Mouse (Mus musculus): ENCODE data around the gene Eri2.
"Not testable (repeated sequence)": the region's sequence is repeated elsewhere in the genome, so short reads cannot be mapped to it uniquely, and the experiment has no call there.

The Eri2 gene

DNA sequence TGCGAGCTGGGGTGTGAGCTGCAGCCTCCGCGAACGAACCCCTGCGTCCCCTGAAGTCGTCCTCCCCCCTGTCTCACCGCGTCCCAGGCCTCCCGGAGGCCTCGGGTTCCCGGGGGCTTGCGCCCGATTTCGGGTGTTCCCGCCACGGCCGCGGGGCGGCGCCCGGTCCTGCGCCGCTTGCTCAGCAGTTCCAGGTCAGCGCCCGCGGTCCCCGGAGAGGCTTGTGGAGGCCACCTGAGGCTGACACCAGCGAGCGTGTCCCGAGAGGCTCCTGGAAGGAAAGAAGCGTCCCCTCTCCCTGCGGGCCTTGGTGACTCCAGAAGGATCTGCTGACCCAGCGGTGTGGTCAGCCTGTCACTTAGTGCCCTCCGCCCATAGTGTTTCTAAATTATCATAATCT is 49.5 kb downstream of the Eri2 start:
- DNase-seq (ENCODE audit: low read depth, low spot score), result peak; percentile 52

DNA sequence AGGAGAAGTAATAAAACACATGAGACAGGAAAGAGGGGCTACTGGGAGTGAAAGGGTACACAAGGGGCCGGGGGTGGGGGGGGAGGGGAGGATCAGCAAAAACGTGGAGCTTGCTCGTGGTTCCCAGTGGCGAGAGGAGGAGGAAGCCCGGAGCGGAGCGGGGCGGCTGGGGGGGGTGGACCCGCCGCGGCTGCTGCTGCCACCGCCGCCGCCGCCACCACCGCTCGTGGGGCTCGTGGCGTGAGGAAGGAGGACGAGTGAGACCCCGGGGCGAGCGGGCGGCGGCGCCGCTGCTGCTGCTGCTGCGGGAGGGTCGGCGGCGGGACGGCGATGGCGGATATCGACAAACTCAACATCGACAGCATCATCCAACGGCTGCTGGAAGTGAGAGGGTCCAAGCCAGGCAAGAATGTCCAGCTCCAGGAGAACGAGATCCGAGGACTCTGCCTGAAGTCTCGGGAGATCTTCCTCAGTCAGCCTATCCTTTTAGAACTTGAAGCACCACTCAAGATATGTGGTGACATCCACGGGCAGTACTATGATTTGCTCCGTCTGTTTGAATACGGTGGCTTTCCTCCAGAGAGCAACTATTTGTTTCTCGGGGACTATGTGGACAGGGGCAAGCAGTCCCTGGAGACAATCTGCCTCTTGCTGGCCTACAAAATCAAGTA is 53.9 kb downstream of the Eri2 start:
- not testable (repeated sequence) for DNase-seq (ENCODE audit: low read depth, low spot score)

DNA sequence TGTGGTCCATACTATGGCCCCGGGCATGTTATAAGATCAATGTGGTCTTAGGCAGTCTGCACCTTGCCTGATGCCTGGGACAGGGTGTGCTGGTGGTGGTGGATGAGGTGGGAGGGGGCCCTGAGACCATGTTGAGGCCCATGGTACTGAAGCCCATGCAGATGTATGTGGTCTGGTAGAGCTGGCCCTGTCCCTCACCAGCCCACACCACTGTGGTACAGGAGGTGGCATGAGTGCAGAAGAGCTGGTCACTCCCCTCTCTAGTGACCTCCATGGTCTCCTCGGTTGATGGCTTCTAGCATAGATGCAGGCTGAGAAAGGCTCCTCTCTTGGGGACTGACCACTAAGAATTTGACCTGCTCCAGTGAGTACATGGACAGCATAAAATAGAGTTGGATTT is 55.0 kb downstream of the Eri2 start:
- DNase-seq (ENCODE audit: low read depth, low spot score), result no peak

GRCm38 (mm10) chr7:119731262-119731661 is 62.6 kb downstream of the Eri2 start:
- peak; percentile 21 for DNase-seq (ENCODE audit: low read depth, low spot score)

GRCm38 (mm10) chr7:119727621-119728020 is 66.2 kb downstream of the Eri2 start:
- DNase-seq (ENCODE audit: low read depth, low spot score), result no peak

DNA sequence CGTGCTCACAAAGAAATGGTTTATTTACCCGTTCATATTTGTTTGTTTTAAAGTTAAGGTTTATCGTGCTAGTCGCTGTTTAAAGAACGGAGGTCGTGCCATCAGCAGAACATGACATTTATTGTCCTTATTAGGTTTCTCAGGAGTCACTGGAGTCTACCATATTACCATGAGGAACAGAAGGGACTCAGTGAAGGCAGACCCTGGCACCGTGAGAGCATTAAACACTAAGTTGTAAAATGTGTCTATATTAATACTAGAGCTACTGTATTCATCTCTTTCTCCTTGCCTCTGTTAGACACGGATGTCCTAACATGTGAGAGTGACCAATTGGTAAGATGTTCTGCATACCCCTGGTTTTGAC is 72.9 kb downstream of the Eri2 start:
- DNase-seq (ENCODE audit: low read depth, low spot score), result no peak

DNA sequence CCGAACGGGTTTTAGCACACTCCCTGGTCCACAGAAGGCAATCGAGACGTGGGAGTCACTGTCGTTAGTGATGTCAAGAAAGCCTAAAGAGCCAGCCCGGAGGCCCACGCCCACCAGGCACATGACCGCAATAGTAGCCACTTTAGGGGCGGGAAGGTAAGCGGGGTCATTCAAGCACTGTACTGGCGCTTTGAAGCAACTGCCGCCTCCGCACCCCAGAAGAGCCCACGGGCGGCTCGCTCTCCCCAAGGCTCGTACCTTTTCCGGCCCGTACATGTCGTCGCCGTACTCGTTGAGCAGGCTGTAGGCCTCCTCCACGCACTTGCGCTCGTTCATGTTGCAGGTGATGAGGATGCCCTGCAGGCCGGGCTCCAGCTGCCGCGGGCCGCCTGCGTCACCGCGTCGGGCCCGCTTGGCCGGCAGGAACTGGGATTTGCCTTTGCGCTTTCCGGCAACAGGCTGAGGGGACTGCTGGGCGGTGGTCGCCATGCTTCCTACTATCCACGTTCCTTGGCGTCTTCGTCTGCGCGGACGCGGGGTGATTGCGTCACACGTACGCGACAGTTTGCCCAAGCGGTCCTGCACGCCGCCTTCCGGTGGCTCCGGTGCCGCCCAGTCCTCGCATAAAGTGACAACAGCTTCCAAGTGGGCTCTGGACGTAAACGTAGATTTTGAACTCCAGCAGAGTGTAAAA is 73.5 kb downstream of the Eri2 start, which contains the start of gene Thumpd1:
Gene Thumpd1 (minus strand): TSS at position 546 of the 694 bp plus-strand sequence.
- peak; percentile 96 for DNase-seq (ENCODE audit: low read depth, low spot score)

Data from mesoderm, embryonic 11.5 days (tissue).